Mouse (Mus musculus) stomach, postnatal 0 days (tissue): ENCODE data around the gene Id2.

Source experiments
- CTCF ChIP-seq: IDR thresholded peaks from 2 replicates; pipeline ENCODE4 v1.5.1; 2016; ENCODE audit warnings: antibody characterized with exemption, low read depth, mild to moderate bottlenecking, moderate library complexity
- EP300 ChIP-seq: optimal IDR thresholded peaks from 2 replicates; pipeline ENCODE3; 2016; ENCODE audit warnings: antibody characterized with exemption

DNA sequence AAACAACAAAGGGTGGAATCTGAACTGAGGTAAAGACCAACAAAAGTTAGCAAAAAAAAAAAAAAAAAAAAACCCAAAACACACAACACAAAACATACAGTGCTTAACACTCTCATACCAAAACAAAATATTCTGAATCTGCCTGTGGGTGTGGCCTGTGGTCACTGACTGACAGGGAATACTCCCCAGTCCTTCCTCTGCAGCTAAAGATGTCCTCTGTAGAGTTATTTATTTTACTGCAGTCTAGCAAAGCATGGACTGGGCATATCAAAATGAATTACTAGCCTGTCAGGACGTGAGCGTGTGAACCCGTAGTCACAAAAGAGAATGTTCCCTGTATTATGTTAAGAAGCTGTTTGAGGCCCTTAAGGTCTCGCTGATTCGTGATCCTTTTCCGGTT lies 34.7 kb downstream of the Id2 start:
- TF ChIP-seq CTCF (no peak), EP300 (no peak)
